Mouse (Mus musculus) embryonic stem cell, embryonic (primary cell): ENCODE measurements around the gene Pgpep1.

Source experiments
- CTCF ChIA-PET, 4 experiments: fragments of 300-600 bp in 2 of 4; fragments of 350-600 bp in 2 of 4; sonication (Branson Sonifier 250); formaldehyde crosslinking; loops; one replicate each; lab custom pipeline; 2022; ENCODE audit warnings: inconsistent platforms in 2 of 4; lab: Charles Lee
- POLR2A ChIA-PET, 4 experiments: fragments of 300-600 bp in 2 of 4; fragments of 350-600 bp in 2 of 4; sonication (Branson Sonifier 250); formaldehyde crosslinking; loops; one replicate each; lab custom pipeline; 2022; ENCODE audit warnings: antibody characterized with exemption in 4 of 4, inconsistent platforms in 1 of 4; lab: Charles Lee

Pgpep1 gene

GRCm38 (mm10) chr8:70597417-70598272 is 62.5 kb downstream of the Pgpep1 start:
- ChIA-PET CTCF (interaction anchor here (0.6 to 5.7 kb wide), 15 partner anchors 10 to 222 kb away, joined by 3 to 51 read pairs (median 4); partner anchors contain the start of genes Gm3336 (in 1 of the 4), Lsm4 (in 1 of the 4) and Ssbp4 (in 1 of the 4)), POLR2A (interaction anchor here in 3 of 4 experiments (0.7 to 4.9 kb wide), 22 partner anchors 11 to 242 kb away, joined by 3 to 61 read pairs (median 4); partner anchors contain the start of genes Ell (in 3 of the 3), Arrdc2 (in 2 of the 3), Ssbp4 (in 2 of the 3) and Jund (in 1 of the 3))

GRCm38 (mm10) chr8:70596775-70597416 is 63.3 kb downstream of the Pgpep1 start:
- CTCF ChIA-PET: interaction anchor here in 2 of 4 experiments (0.6 to 5.7 kb wide), 9 partner anchors 10 to 170 kb away, joined by 3 to 51 read pairs (median 3); partner anchors contain the start of gene Ssbp4 (in 1 of the 2)
- POLR2A ChIA-PET: interaction anchor here in 2 of 4 experiments (0.8 to 4.9 kb wide), 10 partner anchors 11 to 243 kb away, joined by 3 to 61 read pairs (median 4); partner anchors contain the start of genes Ssbp4 (in 2 of the 2), Arrdc2 (in 1 of the 2) and Jund (in 1 of the 2)
